Mouse (Mus musculus): Measurements from ENCODE around the gene Arhgap25. TPM values are rescaled to one million over a fixed set of nuclear protein-coding genes. Genes with fewer than 3 reads are reported as not detected.

The Arhgap25 gene
- polyA plus RNA-seq, 1 experiment from 2014 or later = 2.6 TPM

DNA sequence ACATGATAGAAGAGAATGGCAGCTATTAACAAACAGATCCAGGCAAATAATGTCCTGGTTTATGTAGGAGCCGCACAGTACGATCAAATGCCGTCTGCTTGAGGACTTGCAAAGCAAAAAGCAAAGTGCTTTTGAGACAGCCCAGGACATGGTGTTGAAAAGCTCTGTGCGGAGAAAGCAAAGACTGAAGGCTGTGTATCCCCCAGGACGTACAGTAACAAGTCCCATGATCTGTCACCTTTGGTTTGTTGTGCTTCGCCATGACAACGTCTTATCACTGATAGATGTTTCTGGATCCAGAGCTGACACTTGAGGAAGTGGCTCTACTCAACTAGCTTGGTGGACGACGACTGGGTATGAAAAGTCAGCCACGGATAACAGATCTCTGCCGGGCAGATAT, 89.8 kb downstream of the Arhgap25 start:
- 82% methylated on average over 11 of the region's 11 CpGs for WGBS
- H3K27ac ChIP-seq (replicated peaks; ENCODE audit: low read depth, low read length) = no peak overlapping the region
- no peaks in the 10 kb centered on the region for H3K27me3 ChIP-seq (ENCODE audit: control insufficient read depth, insufficient read depth, low read length)
- DNase-seq (ENCODE audit: low spot score) (no peak), ATAC-seq (ENCODE audit: insufficient number of reproducible peaks, low FRiP score, low TSS enrichment, low read depth) (no peak)
- no peak overlapping the region for H3K4me2 ChIP-seq (ENCODE audit: low read depth, severe bottlenecking)
- no peaks in the 10 kb centered on the region for H3K4me1 ChIP-seq (ENCODE audit: control insufficient read depth, insufficient read depth, low read length)
- no peaks in the 10 kb centered on the region for H3K9me3 ChIP-seq (ENCODE audit: control insufficient read depth, low read length)
- H3K9ac ChIP-seq (ENCODE audit: low read length) = no peak overlapping the region
- H3K4me3 ChIP-seq (ENCODE audit: low read depth, low read length) = no peak overlapping the region
- no peaks in the 10 kb centered on the region for H3K36me3 ChIP-seq (ENCODE audit: control insufficient read depth, insufficient read depth, low read length)

DNA sequence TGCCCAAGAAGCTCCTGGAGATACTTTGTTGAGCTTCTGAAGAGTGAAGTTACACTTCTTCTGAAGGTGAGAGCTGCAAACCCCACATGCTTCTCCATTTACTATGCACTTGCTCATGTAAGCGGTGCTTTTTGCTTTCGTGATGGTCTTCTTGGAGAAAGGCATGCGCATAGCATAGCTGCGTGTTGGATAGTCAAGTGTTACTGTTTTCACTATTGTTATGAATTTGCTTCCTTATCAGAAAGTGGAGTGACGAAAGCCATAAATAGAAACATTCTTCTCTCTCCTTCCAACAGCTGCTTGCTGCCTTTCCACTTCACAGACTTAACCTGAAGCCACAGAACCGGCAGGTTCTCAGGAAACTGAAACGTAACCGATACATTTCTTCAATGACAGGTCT, 96.3 kb downstream of the Arhgap25 start:
- 92% methylated on average over 8 of the region's 8 CpGs for WGBS
- no peak overlapping the region for H3K27ac ChIP-seq (replicated peaks; ENCODE audit: low read depth, low read length)

DNA sequence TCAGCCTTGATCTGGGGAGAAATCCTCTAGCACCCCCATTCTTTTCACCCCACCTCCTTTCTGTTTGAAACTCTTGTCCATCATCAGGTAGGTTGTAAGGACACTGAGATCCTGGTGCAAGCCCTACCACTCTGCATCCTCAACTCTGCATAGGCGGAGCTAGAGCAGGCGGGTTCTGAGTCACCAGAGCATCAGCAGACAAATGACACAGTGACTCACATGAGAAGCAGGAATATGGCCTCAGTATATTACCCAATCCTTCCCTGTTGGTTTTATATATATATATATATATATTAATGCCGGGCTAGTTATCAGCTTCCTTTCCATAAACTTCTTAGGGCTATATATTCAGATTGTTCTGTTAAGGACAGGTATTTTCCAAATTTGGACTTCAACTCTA, 97.3 kb downstream of the Arhgap25 start:
- no peaks in the 10 kb centered on the region for H3K4me1 ChIP-seq (ENCODE audit: control insufficient read depth, insufficient read depth, low read length)
- no peaks in the 10 kb centered on the region for H3K27me3 ChIP-seq (ENCODE audit: control insufficient read depth, insufficient read depth, low read length)
- H3K4me3 ChIP-seq (ENCODE audit: low read depth, low read length) = no peak overlapping the region
- no peak overlapping the region for H3K9ac ChIP-seq (ENCODE audit: low read length)
- H3K27ac ChIP-seq (replicated peaks; ENCODE audit: low read depth, low read length) = no peak overlapping the region
- ATAC-seq (ENCODE audit: insufficient number of reproducible peaks, low FRiP score, low TSS enrichment, low read depth) (no peak), DNase-seq (ENCODE audit: low spot score) (no peak)
- H3K36me3 ChIP-seq (ENCODE audit: control insufficient read depth, insufficient read depth, low read length) = no peaks in the 10 kb centered on the region
- H3K4me2 ChIP-seq (ENCODE audit: low read depth, severe bottlenecking) = no peak overlapping the region
- H3K9me3 ChIP-seq (ENCODE audit: control insufficient read depth, low read length) = no peaks in the 10 kb centered on the region
- 85% methylated on average over 3 of the region's 3 CpGs for WGBS

More for the DNA sequence above, 96.3 kb downstream of the Arhgap25 start:
- H3K4me2 ChIP-seq (ENCODE audit: low read depth, severe bottlenecking) = no peak overlapping the region
- ATAC-seq (ENCODE audit: insufficient number of reproducible peaks, low FRiP score, low TSS enrichment, low read depth) = no peak
- no peak for DNase-seq (ENCODE audit: low spot score)
- no peak overlapping the region for H3K9ac ChIP-seq (ENCODE audit: low read length)
- no peak overlapping the region for H3K4me3 ChIP-seq (ENCODE audit: low read depth, low read length)
- H3K9me3 ChIP-seq (ENCODE audit: control insufficient read depth, low read length) = no peaks in the 10 kb centered on the region
- no peaks in the 10 kb centered on the region for H3K4me1 ChIP-seq (ENCODE audit: control insufficient read depth, insufficient read depth, low read length)
- H3K27me3 ChIP-seq (ENCODE audit: control insufficient read depth, insufficient read depth, low read length) = no peaks in the 10 kb centered on the region
- H3K36me3 ChIP-seq (ENCODE audit: control insufficient read depth, insufficient read depth, low read length) = no peaks in the 10 kb centered on the region

DNA sequence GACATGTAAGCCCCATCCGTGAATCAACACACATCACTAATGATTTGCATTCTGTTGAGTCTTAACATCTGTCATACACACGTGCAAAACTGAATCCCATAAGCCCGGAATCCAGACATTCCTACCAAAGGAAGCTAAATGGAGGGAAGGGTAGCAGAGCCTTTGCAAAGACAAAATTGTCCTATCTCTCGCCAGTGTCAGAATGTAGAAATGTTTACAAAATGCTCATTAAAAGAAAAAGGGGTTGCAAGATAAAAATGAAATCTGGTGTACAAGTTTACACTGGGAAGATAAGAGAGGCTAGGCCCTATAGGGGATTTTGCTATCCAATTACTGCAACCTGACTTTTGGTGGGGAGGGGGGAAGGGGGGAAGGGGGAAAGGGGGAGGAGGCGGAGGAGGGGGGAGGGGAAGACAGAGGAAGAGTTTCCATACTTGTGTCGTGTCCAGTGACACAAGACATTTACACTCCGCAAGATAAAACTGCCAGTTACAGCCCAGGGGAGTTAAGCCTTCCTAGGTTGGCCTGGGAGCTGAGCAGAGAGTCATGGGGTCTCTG, 104.5 kb downstream of the Arhgap25 start, which contains the start of gene Bmp10:
Gene Bmp10, plus strand, starts transcription at position 508 of the 558 bp plus-strand sequence.
- H3K9ac ChIP-seq (ENCODE audit: low read length) = no peak within 1 kb of the TSS
- no peak within 1 kb of the TSS for H3K27ac ChIP-seq (replicated peaks; ENCODE audit: low read depth, low read length)
- H3K36me3 ChIP-seq (ENCODE audit: control insufficient read depth, insufficient read depth, low read length) = no peaks in the 10 kb centered on the region
- 74% methylated on average over 7 of the region's 7 CpGs for WGBS
- no peaks in the 10 kb centered on the region for H3K27me3 ChIP-seq (ENCODE audit: control insufficient read depth, insufficient read depth, low read length)
- no peaks in the 10 kb centered on the region for H3K4me1 ChIP-seq (ENCODE audit: control insufficient read depth, insufficient read depth, low read length)
- ATAC-seq (ENCODE audit: insufficient number of reproducible peaks, low FRiP score, low TSS enrichment, low read depth) (no peak), DNase-seq (ENCODE audit: low spot score) (no peak)
- H3K9me3 ChIP-seq (ENCODE audit: control insufficient read depth, low read length) = no peaks in the 10 kb centered on the region
- no peak within 1 kb of the TSS for H3K4me3 ChIP-seq (ENCODE audit: low read depth, low read length)
- H3K4me2 ChIP-seq (ENCODE audit: low read depth, severe bottlenecking) = no peak within 1 kb of the TSS

DNA sequence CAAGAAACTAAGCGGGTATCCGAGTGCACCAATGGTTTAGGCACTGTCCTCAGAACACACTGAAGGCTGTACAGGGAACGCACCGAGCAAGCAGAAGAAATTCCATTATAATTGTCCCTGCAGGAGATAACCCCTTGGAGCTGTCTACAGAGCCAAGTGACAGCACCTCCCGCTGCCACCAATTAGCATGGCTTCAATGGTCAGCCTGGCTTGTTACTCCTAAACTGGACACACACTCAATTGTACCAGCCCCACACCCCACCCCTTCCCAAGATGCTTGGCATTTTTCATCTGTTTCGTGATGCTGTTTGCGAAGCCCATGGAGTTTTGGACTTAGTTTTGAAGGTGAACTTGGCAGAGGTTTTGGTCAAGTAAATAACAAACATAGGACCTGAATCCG, 105.4 kb downstream of the Arhgap25 start:
- Histone ChIP-seq H3K9ac (ENCODE audit: low read length) (no peak overlapping the region), H3K4me1 (ENCODE audit: control insufficient read depth, insufficient read depth, low read length) (no peaks in the 10 kb centered on the region), H3K36me3 (ENCODE audit: control insufficient read depth, insufficient read depth, low read length) (no peaks in the 10 kb centered on the region), H3K4me3 (ENCODE audit: low read depth, low read length) (no peak overlapping the region), H3K27ac (replicated peaks; ENCODE audit: low read depth, low read length) (no peak overlapping the region), H3K9me3 (ENCODE audit: control insufficient read depth, low read length) (no peaks in the 10 kb centered on the region), H3K4me2 (ENCODE audit: low read depth, severe bottlenecking) (no peak overlapping the region), H3K27me3 (ENCODE audit: control insufficient read depth, insufficient read depth, low read length) (no peaks in the 10 kb centered on the region)
- no peak for ATAC-seq (ENCODE audit: insufficient number of reproducible peaks, low FRiP score, low TSS enrichment, low read depth)
- DNase-seq (ENCODE audit: low spot score) = no peak
- 86% methylated on average over 8 of the region's 8 CpGs for WGBS

DNA sequence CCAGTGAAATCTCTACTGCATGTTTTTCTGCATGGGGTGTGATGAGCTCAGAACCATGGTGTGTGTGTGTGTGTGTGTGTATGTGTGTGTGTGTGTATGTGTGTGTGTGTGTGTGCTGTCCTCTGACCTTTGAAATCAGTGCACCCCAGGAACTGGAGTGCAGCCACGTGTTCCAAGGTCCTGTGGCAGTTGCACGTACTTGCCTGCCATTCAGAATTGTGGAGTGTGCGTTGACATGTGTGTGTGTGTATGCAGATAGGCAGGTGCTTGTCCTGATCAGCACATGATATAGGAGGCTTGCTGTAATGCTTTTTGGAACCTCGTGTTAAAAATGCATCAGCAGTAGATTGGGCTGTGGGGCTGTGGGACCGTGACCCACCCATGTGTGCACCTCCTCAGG, 106.1 kb downstream of the Arhgap25 start:
- no peak overlapping the region for H3K4me2 ChIP-seq (ENCODE audit: low read depth, severe bottlenecking)
- H3K9ac ChIP-seq (ENCODE audit: low read length) = no peak overlapping the region
- no peaks in the 10 kb centered on the region for H3K9me3 ChIP-seq (ENCODE audit: control insufficient read depth, low read length)
- no peak overlapping the region for H3K4me3 ChIP-seq (ENCODE audit: low read depth, low read length)
- 86% methylated on average over 5 of the region's 5 CpGs for WGBS
- no peak overlapping the region for H3K27ac ChIP-seq (replicated peaks; ENCODE audit: low read depth, low read length)
- no peaks in the 10 kb centered on the region for H3K4me1 ChIP-seq (ENCODE audit: control insufficient read depth, insufficient read depth, low read length)
- DNase-seq (ENCODE audit: low spot score) (no peak), ATAC-seq (ENCODE audit: insufficient number of reproducible peaks, low FRiP score, low TSS enrichment, low read depth) (no peak)
- H3K36me3 ChIP-seq (ENCODE audit: control insufficient read depth, insufficient read depth, low read length) = no peaks in the 10 kb centered on the region
- no peaks in the 10 kb centered on the region for H3K27me3 ChIP-seq (ENCODE audit: control insufficient read depth, insufficient read depth, low read length)

DNA sequence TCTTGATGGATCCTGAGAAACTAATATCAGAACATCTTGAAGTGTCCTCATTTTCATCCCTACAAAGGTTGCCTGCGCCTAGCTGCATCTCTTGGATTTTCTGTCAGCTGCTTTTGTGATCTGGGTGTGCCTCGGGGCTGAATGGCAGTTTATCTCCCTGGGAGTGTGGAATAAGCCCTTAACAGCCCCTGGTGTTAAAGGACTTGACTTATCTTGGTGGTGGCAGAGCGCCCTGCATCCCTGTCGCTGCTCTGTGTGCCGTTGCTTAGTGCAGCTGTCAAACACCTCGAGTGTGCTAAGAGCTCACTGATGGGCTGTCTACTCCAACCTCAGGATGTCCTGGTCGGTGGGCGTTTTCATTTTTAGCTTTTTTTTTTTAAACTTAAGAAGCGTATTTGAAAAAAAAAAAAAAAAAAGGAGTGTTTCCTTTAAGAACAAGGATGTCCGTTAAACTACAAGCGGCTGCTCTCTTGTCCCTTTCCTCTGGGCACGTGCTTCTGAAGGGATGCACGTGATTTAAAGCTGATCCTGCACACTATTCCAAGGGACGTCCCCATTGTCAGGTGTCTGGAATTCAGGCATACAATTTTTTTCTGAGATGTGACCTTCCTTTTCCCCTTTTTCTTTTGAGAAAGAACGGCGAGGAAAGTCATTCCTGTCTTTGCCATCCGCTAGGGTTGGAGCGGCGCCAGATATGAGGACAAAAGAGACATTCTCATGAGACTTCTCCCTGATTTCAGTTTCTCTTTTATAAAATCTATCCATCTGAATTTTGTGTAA, 108.8 kb downstream of the Arhgap25 start:
- Histone ChIP-seq H3K4me2 (ENCODE audit: low read depth, severe bottlenecking) (no peak overlapping the region), H3K9me3 (ENCODE audit: control insufficient read depth, low read length) (no peaks in the 10 kb centered on the region), H3K27me3 (ENCODE audit: control insufficient read depth, insufficient read depth, low read length) (no peaks in the 10 kb centered on the region), H3K4me1 (ENCODE audit: control insufficient read depth, insufficient read depth, low read length) (no peaks in the 10 kb centered on the region), H3K4me3 (ENCODE audit: low read depth, low read length) (no peak overlapping the region), H3K36me3 (ENCODE audit: control insufficient read depth, insufficient read depth, low read length) (no peaks in the 10 kb centered on the region), H3K9ac (ENCODE audit: low read length) (no peak overlapping the region), H3K27ac (replicated peaks; ENCODE audit: low read depth, low read length) (no peak overlapping the region)
- WGBS = 72% methylated on average over 19 of the region's 19 CpGs
- ATAC-seq (ENCODE audit: insufficient number of reproducible peaks, low FRiP score, low TSS enrichment, low read depth) = no peak
- DNase-seq (ENCODE audit: low spot score) = no peak

DNA sequence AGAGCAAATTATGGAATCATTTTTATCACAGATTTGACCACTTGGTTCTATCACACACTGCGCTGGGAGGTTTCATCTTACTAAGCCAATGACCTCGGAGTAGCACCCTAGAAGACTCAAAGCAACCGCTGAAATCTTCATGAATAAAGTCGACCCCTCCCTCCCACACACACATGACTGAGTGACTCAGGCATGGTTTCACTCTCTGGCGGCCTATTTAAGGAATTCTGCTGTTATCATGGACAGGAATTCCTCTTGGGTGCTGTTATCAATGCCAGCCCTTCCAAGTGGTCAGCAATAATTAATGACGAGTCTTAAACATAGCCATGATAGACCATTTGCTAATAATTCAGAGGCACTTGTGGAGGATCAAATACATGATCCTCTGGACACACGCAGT, 110.8 kb downstream of the Arhgap25 start:
- WGBS = 81% methylated on average over 7 of the region's 7 CpGs

More for the DNA sequence above, 110.8 kb downstream of the Arhgap25 start:
- Histone ChIP-seq H3K9me3 (ENCODE audit: control insufficient read depth, low read length) (no peaks in the 10 kb centered on the region), H3K36me3 (ENCODE audit: control insufficient read depth, insufficient read depth, low read length) (no peaks in the 10 kb centered on the region), H3K4me3 (ENCODE audit: low read depth, low read length) (no peak overlapping the region), H3K27ac (replicated peaks; ENCODE audit: low read depth, low read length) (no peak overlapping the region), H3K4me1 (ENCODE audit: control insufficient read depth, insufficient read depth, low read length) (no peaks in the 10 kb centered on the region), H3K9ac (ENCODE audit: low read length) (no peak overlapping the region), H3K27me3 (ENCODE audit: control insufficient read depth, insufficient read depth, low read length) (no peaks in the 10 kb centered on the region), H3K4me2 (ENCODE audit: low read depth, severe bottlenecking) (no peak overlapping the region)
- no peak for DNase-seq (ENCODE audit: low spot score)
- ATAC-seq (ENCODE audit: insufficient number of reproducible peaks, low FRiP score, low TSS enrichment, low read depth) = no peak

All from limb, embryonic 11.5 days (tissue).